Mouse (Mus musculus): ENCODE data around the gene Gdf3. TPM values are rescaled to one million over a fixed set of nuclear protein-coding genes. Genes with fewer than 3 reads are reported as not detected.
"Not testable (repeated sequence)": the region's sequence is repeated elsewhere in the genome, so short reads cannot be mapped to it uniquely, and the experiment has no call there.

The Gdf3 gene
- polyA plus RNA-seq (2014; fragmentation: Nextera tagmentation; extraction: Ambion mirVana), result 0.13 TPM in 1 of 2 replicates, not detected in the other

DNA sequence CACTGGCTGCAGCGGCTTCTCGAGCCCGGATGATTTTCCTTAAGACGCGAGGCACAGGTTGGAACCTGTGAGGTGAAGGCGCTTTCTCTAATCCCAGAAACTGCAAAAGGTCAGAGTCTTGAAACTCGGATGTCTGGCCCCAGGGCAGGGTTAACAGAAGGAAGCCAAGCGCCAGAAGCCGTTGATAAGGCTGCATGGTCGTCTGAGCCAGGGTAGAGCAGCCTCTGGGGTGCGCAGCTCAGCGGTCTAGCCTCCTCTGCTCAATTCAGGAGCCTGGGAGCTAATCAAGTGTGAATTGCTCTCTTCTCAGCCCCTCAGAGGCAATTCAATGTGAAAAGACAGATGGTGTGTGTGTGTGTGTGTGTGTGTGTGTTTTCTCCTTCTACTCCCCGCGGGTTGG is at the start of gene Gdf3:
Gdf3 (minus strand) TSS at position 317 of the 400 bp plus-strand sequence.
- no peaks in the 10 kb centered on the region for H3K9me3 ChIP-seq (ENCODE audit: control insufficient read depth, low read length)
- no peak for ATAC-seq (ENCODE audit: insufficient read depth, low FRiP score, low TSS enrichment)

DNA sequence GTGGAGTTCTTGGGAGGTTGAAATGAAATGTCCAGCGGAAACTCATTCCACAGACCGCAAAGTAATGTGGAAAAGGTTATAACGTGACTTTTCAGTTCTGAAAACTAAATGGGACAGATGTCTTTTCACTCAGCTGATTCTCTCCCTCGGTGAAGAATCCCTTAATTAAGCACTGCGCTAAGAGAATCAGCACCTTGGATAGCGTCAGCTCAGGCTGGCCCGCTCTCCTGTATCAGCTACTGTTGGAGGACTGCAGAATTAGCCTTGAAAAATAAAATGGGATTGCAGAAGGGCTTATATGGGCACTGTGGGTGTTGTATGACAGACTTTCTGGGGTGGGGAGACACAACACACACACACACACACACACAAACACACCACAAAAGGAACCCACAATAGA is 49.7 kb upstream of the Gdf3 start:
- 15% methylated on average over 7 of the region's 7 CpGs for WGBS
- no peak overlapping the region for H3K27ac ChIP-seq (ENCODE audit: low read depth, low read length)

More for the DNA sequence above, at the start of gene Gdf3:
- H3K9ac ChIP-seq (ENCODE audit: low read length), result no peak within 1 kb of the TSS
- no peaks in the 10 kb centered on the region for H3K27me3 ChIP-seq (ENCODE audit: control insufficient read depth, insufficient read depth, low read length)
- no peak for DNase-seq (ENCODE audit: low spot score)
- WGBS, result 59% methylated on average over 14 of the region's 14 CpGs
- no peaks in the 10 kb centered on the region for H3K4me1 ChIP-seq (ENCODE audit: control insufficient read depth, insufficient read depth, low read length)
- no peak within 1 kb of the TSS for H3K4me2 ChIP-seq (ENCODE audit: low read depth)
- no peak within 1 kb of the TSS for H3K4me3 ChIP-seq (ENCODE audit: low read depth, low read length)
- no peak within 1 kb of the TSS for H3K27ac ChIP-seq (ENCODE audit: low read depth, low read length)
- H3K36me3 ChIP-seq (ENCODE audit: control insufficient read depth, insufficient read depth, low read length), result no peaks in the 10 kb centered on the region

GRCm38 (mm10) chr6:122657630-122658029 is 47.7 kb upstream of the Gdf3 start:
- H3K27me3 ChIP-seq (ENCODE audit: control insufficient read depth, insufficient read depth, low read length), result peaks cover 4% of the 10 kb centered on the region; the same call in 1 of the 2 replicates
- no peaks in the 10 kb centered on the region for H3K9me3 ChIP-seq (ENCODE audit: control insufficient read depth, low read length)
- no peak overlapping the region for H3K9ac ChIP-seq (ENCODE audit: low read length)
- no peak overlapping the region for H3K4me2 ChIP-seq (ENCODE audit: low read depth)
- H3K36me3 ChIP-seq (ENCODE audit: control insufficient read depth, insufficient read depth, low read length), result no peaks in the 10 kb centered on the region
- H3K27ac ChIP-seq (ENCODE audit: low read depth, low read length), result no peak overlapping the region
- DNase-seq (ENCODE audit: low spot score) (no peak), ATAC-seq (ENCODE audit: insufficient read depth, low FRiP score, low TSS enrichment) (no peak)
- no peaks in the 10 kb centered on the region; the same call in 1 of the 2 replicates for H3K4me1 ChIP-seq (ENCODE audit: control insufficient read depth, insufficient read depth, low read length)
- H3K4me3 ChIP-seq (ENCODE audit: low read depth, low read length), result no peak overlapping the region
- 91% methylated on average over 5 of the region's 5 CpGs for WGBS

More for the DNA sequence above, 49.7 kb upstream of the Gdf3 start:
- no peaks in the 10 kb centered on the region for H3K9me3 ChIP-seq (ENCODE audit: control insufficient read depth, low read length)
- H3K4me3 ChIP-seq (ENCODE audit: low read depth, low read length), result no peak overlapping the region
- no peak overlapping the region for H3K9ac ChIP-seq (ENCODE audit: low read length)
- no peak for ATAC-seq (ENCODE audit: insufficient read depth, low FRiP score, low TSS enrichment)
- peak; percentile 23 for DNase-seq (ENCODE audit: low spot score)
- H3K27me3 ChIP-seq (ENCODE audit: control insufficient read depth, insufficient read depth, low read length), result peaks cover 8% of the 10 kb centered on the region; the same call in 1 of the 2 replicates
- H3K4me2 ChIP-seq (ENCODE audit: low read depth), result no peak overlapping the region
- H3K36me3 ChIP-seq (ENCODE audit: control insufficient read depth, insufficient read depth, low read length), result no peaks in the 10 kb centered on the region
- H3K4me1 ChIP-seq (ENCODE audit: control insufficient read depth, insufficient read depth, low read length), result no peaks in the 10 kb centered on the region; the same call in 1 of the 2 replicates

- Histone ChIP-seq H3K4me2 (ENCODE audit: low read depth) (no peak overlapping the region), H3K27me3 (ENCODE audit: control insufficient read depth, insufficient read depth, low read length) (no peaks in the 10 kb centered on the region), H3K9ac (ENCODE audit: low read length) (no peak overlapping the region), H3K4me1 (ENCODE audit: control insufficient read depth, insufficient read depth, low read length) (no peaks in the 10 kb centered on the region), H3K36me3 (ENCODE audit: control insufficient read depth, insufficient read depth, low read length) (no peaks in the 10 kb centered on the region), H3K9me3 (ENCODE audit: control insufficient read depth, low read length) (no peaks in the 10 kb centered on the region), H3K27ac (ENCODE audit: low read depth, low read length) (no peak overlapping the region), H3K4me3 (ENCODE audit: low read depth, low read length) (no peak overlapping the region)
- DNase-seq (ENCODE audit: low spot score), result no peak
- no peak for ATAC-seq (ENCODE audit: insufficient read depth, low FRiP score, low TSS enrichment)
- WGBS, result 87% methylated on average over 6 of the region's 6 CpGs
Observed at GRCm38 (mm10) chr6:122654301-122654700, 44.4 kb upstream of the Gdf3 start.

GRCm38 (mm10) chr6:122650398-122650980 is 40.6 kb upstream of the Gdf3 start:
- Histone ChIP-seq H3K27me3 (ENCODE audit: control insufficient read depth, insufficient read depth, low read length) (no peaks in the 10 kb centered on the region), H3K36me3 (ENCODE audit: control insufficient read depth, insufficient read depth, low read length) (no peaks in the 10 kb centered on the region), H3K4me3 (ENCODE audit: low read depth, low read length) (no peak overlapping the region), H3K4me2 (ENCODE audit: low read depth) (no peak overlapping the region), H3K27ac (ENCODE audit: low read depth, low read length) (no peak overlapping the region), H3K9ac (ENCODE audit: low read length) (no peak overlapping the region), H3K4me1 (ENCODE audit: control insufficient read depth, insufficient read depth, low read length) (no peaks in the 10 kb centered on the region), H3K9me3 (ENCODE audit: control insufficient read depth, low read length) (no peaks in the 10 kb centered on the region)
- WGBS, result 68% methylated on average over 5 of the region's 5 CpGs
- ATAC-seq (ENCODE audit: insufficient read depth, low FRiP score, low TSS enrichment), result no peak
- DNase-seq (ENCODE audit: low spot score), result no peak

DNA sequence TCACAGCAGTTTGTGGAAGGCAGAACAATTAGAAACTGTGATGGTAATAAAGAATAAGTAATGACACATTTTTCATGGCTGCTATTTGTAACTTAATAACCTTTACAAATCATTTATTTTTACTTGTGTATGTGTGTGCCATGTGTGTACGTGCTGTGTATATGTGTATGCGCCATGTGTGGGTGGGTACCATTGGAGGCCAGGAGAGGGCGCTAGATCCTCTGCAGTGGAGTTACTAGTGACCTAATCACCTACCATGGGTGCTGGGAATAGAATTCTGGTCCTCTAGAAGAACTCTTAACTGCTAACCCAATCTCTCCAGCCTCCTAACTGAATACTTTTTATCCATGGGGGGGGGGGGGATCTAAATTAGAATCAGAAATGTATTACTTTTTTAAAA is 40.0 kb upstream of the Gdf3 start:
- WGBS, result 82% methylated on average over 3 of the region's 3 CpGs

DNA sequence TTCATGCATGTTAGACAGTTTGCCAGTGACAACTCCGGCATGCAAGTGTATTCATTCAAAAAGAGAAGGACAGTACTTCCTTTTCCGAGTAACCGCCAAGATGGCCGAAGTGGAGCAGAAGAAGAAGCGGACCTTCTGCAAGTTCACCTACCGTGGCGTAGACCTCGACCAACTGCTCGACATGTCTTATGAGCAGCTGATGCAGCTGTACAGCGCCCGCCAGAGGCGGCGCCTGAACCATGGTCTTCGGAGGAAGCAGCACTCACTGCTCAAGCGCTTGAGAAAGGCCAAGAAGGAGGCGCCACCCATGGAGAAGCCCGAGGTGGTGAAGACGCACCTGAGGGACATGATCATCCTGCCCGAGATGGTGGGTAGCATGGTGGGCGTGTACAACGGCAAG is 34.3 kb upstream of the Gdf3 start:
- not testable (repeated sequence) for H3K27ac ChIP-seq (ENCODE audit: low read depth, low read length); H3K9me3 ChIP-seq (ENCODE audit: control insufficient read depth, low read length); ATAC-seq (ENCODE audit: insufficient read depth, low FRiP score, low TSS enrichment); H3K9ac ChIP-seq (ENCODE audit: low read length); H3K4me1 ChIP-seq (ENCODE audit: control insufficient read depth, insufficient read depth, low read length); DNase-seq (ENCODE audit: low spot score); H3K36me3 ChIP-seq (ENCODE audit: control insufficient read depth, insufficient read depth, low read length); H3K27me3 ChIP-seq (ENCODE audit: control insufficient read depth, insufficient read depth, low read length); H3K4me2 ChIP-seq (ENCODE audit: low read depth); H3K4me3 ChIP-seq (ENCODE audit: low read depth, low read length)
- WGBS, result 95% methylated on average over 19 of the region's 21 CpGs

More for the DNA sequence above, 40.0 kb upstream of the Gdf3 start:
- H3K27ac ChIP-seq (ENCODE audit: low read depth, low read length), result no peak overlapping the region
- no peaks in the 10 kb centered on the region for H3K36me3 ChIP-seq (ENCODE audit: control insufficient read depth, insufficient read depth, low read length)
- H3K4me3 ChIP-seq (ENCODE audit: low read depth, low read length), result no peak overlapping the region
- H3K4me2 ChIP-seq (ENCODE audit: low read depth), result no peak overlapping the region
- no peak for ATAC-seq (ENCODE audit: insufficient read depth, low FRiP score, low TSS enrichment)
- no peak for DNase-seq (ENCODE audit: low spot score)
- no peaks in the 10 kb centered on the region for H3K4me1 ChIP-seq (ENCODE audit: control insufficient read depth, insufficient read depth, low read length)
- no peaks in the 10 kb centered on the region for H3K9me3 ChIP-seq (ENCODE audit: control insufficient read depth, low read length)
- no peaks in the 10 kb centered on the region for H3K27me3 ChIP-seq (ENCODE audit: control insufficient read depth, insufficient read depth, low read length)
- H3K9ac ChIP-seq (ENCODE audit: low read length), result no peak overlapping the region

- H3K4me3 ChIP-seq (ENCODE audit: low read depth, low read length); H3K27ac ChIP-seq (ENCODE audit: low read depth, low read length); H3K9me3 ChIP-seq (ENCODE audit: control insufficient read depth, low read length); H3K36me3 ChIP-seq (ENCODE audit: control insufficient read depth, insufficient read depth, low read length); ATAC-seq (ENCODE audit: insufficient read depth, low FRiP score, low TSS enrichment); H3K27me3 ChIP-seq (ENCODE audit: control insufficient read depth, insufficient read depth, low read length); H3K4me2 ChIP-seq (ENCODE audit: low read depth); H3K9ac ChIP-seq (ENCODE audit: low read length); DNase-seq (ENCODE audit: low spot score); H3K4me1 ChIP-seq (ENCODE audit: control insufficient read depth, insufficient read depth, low read length): not testable (repeated sequence)
- 84% methylated on average over 4 of the region's 4 CpGs for WGBS
Observed at GRCm38 (mm10) chr6:122637566-122637965, 27.7 kb upstream of the Gdf3 start.

GRCm38 (mm10) chr6:122636666-122637065 is 26.8 kb upstream of the Gdf3 start:
- Histone ChIP-seq H3K27me3 (ENCODE audit: control insufficient read depth, insufficient read depth, low read length) (no peaks in the 10 kb centered on the region), H3K9ac (ENCODE audit: low read length) (no peak overlapping the region), H3K4me3 (ENCODE audit: low read depth, low read length) (no peak overlapping the region), H3K4me2 (ENCODE audit: low read depth) (no peak overlapping the region), H3K9me3 (ENCODE audit: control insufficient read depth, low read length) (no peaks in the 10 kb centered on the region), H3K36me3 (ENCODE audit: control insufficient read depth, insufficient read depth, low read length) (no peaks in the 10 kb centered on the region), H3K27ac (ENCODE audit: low read depth, low read length) (no peak overlapping the region), H3K4me1 (ENCODE audit: control insufficient read depth, insufficient read depth, low read length) (no peaks in the 10 kb centered on the region)
- ATAC-seq (ENCODE audit: insufficient read depth, low FRiP score, low TSS enrichment) (no peak), DNase-seq (ENCODE audit: low spot score) (no peak)
- WGBS, result 81% methylated on average over 3 of the region's 3 CpGs

Data from neural tube, embryonic 11.5 days (tissue).